Mouse (Mus musculus) bone marrow, adult 2 months (tissue): ENCODE measurements around the gene Dock2. TPM values are rescaled to one million over a fixed set of nuclear protein-coding genes. Genes with fewer than 3 reads are reported as not detected.

ENCODE experiments used
- H3K27ac ChIP-seq: fragments of 200-500 bp; 2 replicates; pipeline ENCODE4 v1.5.1; 2012; ENCODE audit warnings: low read depth, mild to moderate bottlenecking, control low read depth, inconsistent platforms, low read length; ENCODE audit not compliant: control insufficient read depth, poor library complexity, insufficient read depth
- H3K4me1 ChIP-seq: fragments of 200-500 bp; 2 replicates; pipeline ENCODE4 v1.6.1; 2011; ENCODE audit warnings: low read length; ENCODE audit not compliant: control insufficient read depth, insufficient read depth
- H3K4me3 ChIP-seq: fragments of 200-500 bp; replicated peaks from 2 replicates; pipeline ENCODE3; 2011; ENCODE audit warnings: mild to moderate bottlenecking, low read depth, low read length, control low read depth; ENCODE audit not compliant: control insufficient read depth
- CTCF ChIP-seq: fragments of 200-500 bp; IDR thresholded peaks from 2 replicates; pipeline ENCODE4 v1.5.1; 2011; ENCODE audit warnings: low read length, control low read depth; ENCODE audit not compliant: control insufficient read depth, insufficient read depth
- POLR2A ChIP-seq: fragments of 200-500 bp; IDR thresholded peaks from 2 replicates; pipeline ENCODE4 v1.6.1; 2011; ENCODE audit warnings: low read depth, mild to moderate bottlenecking, control low read depth, low read length, borderline replicate concordance; ENCODE audit not compliant: control insufficient read depth
- WGBS: fragments of 180-500 bp; shearing (Covaris S2); methylation state at CpG from one replicate; pipeline ENCODE4 v1.1.7; 2018; 5-methylcytosine and 5-hydroxymethylcytosine counted together
- polyA plus RNA-seq: library from polyadenylated mRNA; stranded (reverse); fragments of >200 nt; gene quantifications from 2 replicates; pipeline ENCODE4 v1.2.4, GENCODE M21; 2011; ENCODE audit warnings: low replicate concordance; ENCODE audit not compliant: missing spikeins, insufficient read depth, insufficient read length

Dock2 gene
- polyA plus RNA-seq, 1 experiment, result 44.9 TPM

GRCm38 (mm10) chr11:34339693-34340092 lies 444.0 kb downstream of the Dock2 start:
- no peaks in the 10 kb centered on the region for H3K4me1 ChIP-seq
- WGBS, result 95% methylated on average over 5 of the region's 5 CpGs
- TF ChIP-seq POLR2A (no peak), CTCF (no peak)
- no peak overlapping the region for H3K27ac ChIP-seq
- no peak overlapping the region for H3K4me3 ChIP-seq

GRCm38 (mm10) chr11:34337907-34338306 lies 445.8 kb downstream of the Dock2 start:
- no peak overlapping the region for H3K27ac ChIP-seq
- WGBS, result 78% methylated on average over 1 of the region's 1 CpGs
- no peaks in the 10 kb centered on the region for H3K4me1 ChIP-seq
- H3K4me3 ChIP-seq, result no peak overlapping the region
- TF ChIP-seq POLR2A (no peak), CTCF (0 out of 2 replicates have a peak, but pooled peaks have one; percentile 5)

- 66% methylated on average over 7 of the region's 7 CpGs for WGBS
- Histone ChIP-seq H3K4me1 (no peaks in the 10 kb centered on the region), H3K27ac (no peak overlapping the region), H3K4me3 (no peak overlapping the region)
- TF ChIP-seq POLR2A (no peak), CTCF (no peak)
These were observed 451.2 kb downstream of the Dock2 start for GRCm38 (mm10) chr11:34332344-34333031.

- 90% methylated on average over 8 of the region's 8 CpGs for WGBS
- no peaks in the 10 kb centered on the region for H3K4me1 ChIP-seq
- H3K27ac ChIP-seq, result no peak overlapping the region
- H3K4me3 ChIP-seq, result no peak overlapping the region
- TF ChIP-seq CTCF (no peak), POLR2A (no peak)
These were observed 460.0 kb downstream of the Dock2 start for GRCm38 (mm10) chr11:34323664-34324063.

DNA sequence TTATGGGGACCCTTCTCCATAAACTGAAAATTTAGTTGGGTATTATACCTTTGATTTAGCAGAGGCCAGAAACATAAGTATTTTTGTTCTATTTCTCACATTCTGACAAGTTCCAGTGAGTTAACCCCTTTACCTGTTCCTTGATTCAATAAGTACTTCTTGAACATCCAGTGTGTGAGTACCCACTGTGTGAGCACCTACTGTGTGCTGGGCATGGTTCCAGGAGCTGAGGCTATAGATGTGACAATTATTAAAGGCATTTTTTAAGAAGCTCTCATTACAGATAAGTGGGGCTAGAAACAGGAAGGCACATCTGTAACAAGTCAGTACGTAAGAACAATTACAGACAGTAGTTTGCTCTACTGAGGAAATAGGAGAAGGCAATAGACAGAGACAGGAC lies 464.4 kb downstream of the Dock2 start:
- H3K4me1 ChIP-seq, result no peaks in the 10 kb centered on the region

DNA sequence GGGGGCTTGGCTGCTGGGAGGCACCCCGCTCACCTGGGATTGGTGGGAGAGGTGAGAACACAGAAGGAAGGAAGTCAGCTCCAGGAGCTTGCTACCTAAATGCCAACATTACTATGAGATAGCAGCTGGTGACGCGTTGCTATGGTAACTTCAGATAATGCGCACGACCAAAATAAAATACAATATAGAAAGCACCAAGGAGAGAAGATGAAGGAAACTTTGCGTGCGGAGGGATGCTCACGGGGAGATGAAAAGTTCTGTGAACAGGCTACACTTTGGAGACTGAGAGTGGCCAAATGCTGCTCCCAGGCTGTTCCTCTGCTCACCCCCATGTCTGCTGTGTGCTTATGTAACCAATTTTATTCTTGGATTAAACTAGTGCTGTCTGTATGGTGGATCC lies 466.7 kb downstream of the Dock2 start:
- Histone ChIP-seq H3K4me3 (no peak overlapping the region), H3K4me1 (no peaks in the 10 kb centered on the region), H3K27ac (no peak overlapping the region)
- 85% methylated on average over 8 of the region's 8 CpGs for WGBS
- no peak for TF ChIP-seq CTCF
- TF ChIP-seq POLR2A, result no peak

More for the DNA sequence above, 464.4 kb downstream of the Dock2 start:
- Histone ChIP-seq H3K4me3 (no peak overlapping the region), H3K27ac (no peak overlapping the region)
- TF ChIP-seq CTCF (no peak), POLR2A (no peak)
- 80% methylated on average over 1 of the region's 1 CpGs for WGBS

- no peak for TF ChIP-seq POLR2A
- no peak overlapping the region for H3K4me3 ChIP-seq
- WGBS, result 87% methylated on average over 10 of the region's 10 CpGs
These were observed 467.5 kb downstream of the Dock2 start for GRCm38 (mm10) chr11:34316176-34316575.

GRCm38 (mm10) chr11:34315383-34315782 lies 468.3 kb downstream of the Dock2 start:
- TF ChIP-seq POLR2A, result no peak
- no peak for TF ChIP-seq CTCF
- WGBS, result 77% methylated on average over 5 of the region's 5 CpGs
- no peak overlapping the region for H3K27ac ChIP-seq
- H3K4me3 ChIP-seq, result no peak overlapping the region
- H3K4me1 ChIP-seq, result peaks cover 2% of the 10 kb centered on the region; the same call in 1 of the 2 replicates

More at GRCm38 (mm10) chr11:34316176-34316575, 467.5 kb downstream of the Dock2 start:
- Histone ChIP-seq H3K27ac (no peak overlapping the region), H3K4me1 (peaks cover 2% of the 10 kb centered on the region; the same call in 1 of the 2 replicates)
